Mouse (Mus musculus): Measurements from ENCODE around the gene Olfr1111. TPM values are rescaled to one million over a fixed set of nuclear protein-coding genes. Genes with fewer than 3 reads are reported as not detected.

The Olfr1111 gene
- polyA plus RNA-seq (2017; shearing (Covaris generic)), result not detected

GRCm38 (mm10) chr2:87152524-87152923 is at the start of gene Olfr1111:
Olfr1111 (minus strand) TSS chr2:87152624.

GRCm38 (mm10) chr2:87187498-87187897 is 35.1 kb upstream of the Olfr1111 start, which contains the start of gene Olfr1112:
Olfr1112 (plus strand) TSS chr2:87187798.

GRCm38 (mm10) chr2:87140200-87140599 is 12.2 kb downstream of the Olfr1111 start, which contains the start of gene Olfr1110:
Olfr1110 (minus strand) TSS chr2:87140300.

GRCm38 (mm10) chr2:87114467-87114866 is 38.0 kb downstream of the Olfr1111 start, which contains the start of gene Olfr259:
Olfr259 (minus strand) TSS chr2:87114567.

Other genes with a start within 250 kb of the Olfr1111 start
- under 1 TPM in 1 of 2 experiments, not detected in 1; 0.37 TPM for gene Olfr1098, start 228.1 kb downstream of the Olfr1111 start, polyA plus RNA-seq (2017; shearing (Covaris generic))
- not detected for gene Olfr1099, start 191.9 kb downstream of the Olfr1111 start, polyA plus RNA-seq (2017; shearing (Covaris generic))
- not detected for gene Olfr1100, start 172.7 kb downstream of the Olfr1111 start, polyA plus RNA-seq (2017; shearing (Covaris generic))
- not detected for gene Olfr1101, start 161.4 kb downstream of the Olfr1111 start, polyA plus RNA-seq (2017; shearing (Covaris generic))
- not detected for gene Olfr1102, start 154.2 kb downstream of the Olfr1111 start, polyA plus RNA-seq (2017; shearing (Covaris generic))
- gene Olfr1104, start 125.5 kb downstream of the Olfr1111 start, polyA plus RNA-seq (2017; shearing (Covaris generic)), result not detected
- gene Olfr1105, start 116.1 kb downstream of the Olfr1111 start, polyA plus RNA-seq (2017; shearing (Covaris generic)), result under 1 TPM; 0.11 TPM
- under 1 TPM in 1 of 2 experiments, not detected in 1; 0.18 TPM for gene Olfr1106, start 100.4 kb downstream of the Olfr1111 start, polyA plus RNA-seq (2017; shearing (Covaris generic))
- not detected for gene Olfr1107, start 76.8 kb downstream of the Olfr1111 start, polyA plus RNA-seq (2017; shearing (Covaris generic))
- under 1 TPM in 1 of 2 experiments, not detected in 1; 0.23 TPM for gene Olfr1109, start 56.6 kb downstream of the Olfr1111 start, polyA plus RNA-seq (2017; shearing (Covaris generic))
- gene Olfr259, start 38.1 kb downstream of the Olfr1111 start, polyA plus RNA-seq (2017; shearing (Covaris generic)), result not detected
- not detected for gene Olfr1110, start 12.3 kb downstream of the Olfr1111 start, polyA plus RNA-seq (2017; shearing (Covaris generic))
- not detected for gene Olfr1112, start 35.2 kb upstream of the Olfr1111 start, polyA plus RNA-seq (2017; shearing (Covaris generic))
- not detected for gene Olfr1113, start 56.3 kb upstream of the Olfr1111 start, polyA plus RNA-seq (2017; shearing (Covaris generic))
- gene Olfr1115, start 95.4 kb upstream of the Olfr1111 start, polyA plus RNA-seq (2017; shearing (Covaris generic)), result not detected
- under 1 TPM in 1 of 2 experiments, not detected in 1; 0.17 TPM for gene Olfr1116, start 114.9 kb upstream of the Olfr1111 start, polyA plus RNA-seq (2017; shearing (Covaris generic))
- gene Olfr1118, start 155.0 kb upstream of the Olfr1111 start, polyA plus RNA-seq (2017; shearing (Covaris generic)), result under 1 TPM in 1 of 2 experiments, not detected in 1; 0.09 TPM
- gene Olfr1120, start 202.2 kb upstream of the Olfr1111 start, polyA plus RNA-seq (2017; shearing (Covaris generic)), result under 1 TPM in 1 of 2 experiments, not detected in 1; 0.10 TPM
- gene Olfr1121, start 217.3 kb upstream of the Olfr1111 start, polyA plus RNA-seq (2017; shearing (Covaris generic)), result not detected
- under 1 TPM in 1 of 2 experiments, not detected in 1; 0.21 TPM for gene Olfr1122, start 233.2 kb upstream of the Olfr1111 start, polyA plus RNA-seq (2017; shearing (Covaris generic))